ENCODE assay signal across 8 mouse cellular contexts in genomic region chr8:77492356-77493058, GRCm38 (mm10). TPM values are rescaled to one million over a fixed set of nuclear protein-coding genes. Genes with fewer than 3 reads are reported as not detected.
DNase-seq lines count a peak whose midpoint lies in the region; ATAC-seq and TF ChIP-seq lines count a peak whose summit lies in the region.

No protein-coding gene starts in this region.

- no peaks in the 10 kb centered on the region for H3K36me3 ChIP-seq in C2C12 (ENCODE audit: control insufficient read depth, insufficient read depth)
- no peaks in the 10 kb centered on the region for H3K36me3 ChIP-seq in heart, embryonic 14.5 days (ENCODE audit: control insufficient read depth, insufficient read depth, low read length)
- no peaks in the 10 kb centered on the region for H3K36me3 ChIP-seq in hindbrain, embryonic 10.5 days

- H3K27me3 ChIP-seq in C2C12 (ENCODE audit: control insufficient read depth, insufficient read depth, insufficient read length) = no peaks in the 10 kb centered on the region
- no peaks in the 10 kb centered on the region for H3K27me3 ChIP-seq in heart, embryonic 14.5 days (ENCODE audit: control insufficient read depth, insufficient read depth, low read length)
- H3K27me3 ChIP-seq in hindbrain, embryonic 10.5 days (ENCODE audit: insufficient read depth, poor library complexity, severe bottlenecking) = no peaks in the 10 kb centered on the region

- no peak for TF ChIP-seq CTCF in C2C12 (IDR thresholded peaks at IDR 0.05; ENCODE audit: control insufficient read depth, insufficient read depth, insufficient read length)

- peaks cover 56% of the 10 kb centered on the region for H3K79me3 ChIP-seq in C2C12 (ENCODE audit: low read depth)

- H3K9me3 ChIP-seq in heart, embryonic 14.5 days (ENCODE audit: control insufficient read depth, low read length) = no peaks in the 10 kb centered on the region
- H3K9me3 ChIP-seq in hindbrain, embryonic 10.5 days = no peaks in the 10 kb centered on the region

- 20% methylated on average over 5 of the region's 5 CpGs for WGBS in heart, embryonic 14.5 days
- 90% methylated on average over 5 of the region's 5 CpGs for WGBS in hindbrain, embryonic 10.5 days

- peak; percentile 71 for DNase-seq in NIH3T3 (ENCODE audit: low read depth)
- DNase-seq in liver = peak; percentile 65
- DNase-seq in retina, postnatal 1 day = no peak
- DNase-seq in hindbrain, embryonic 10.5 days (ENCODE audit: low spot score) = no peak
- no peak for DNase-seq in retina, embryonic 14.5 days (ENCODE audit: low spot score)
- no peak for DNase-seq in spleen, adult 18-20 months

- H3K4me3 ChIP-seq in C2C12 (ENCODE audit: insufficient read depth, poor library complexity, severe bottlenecking) = no peak overlapping the region
- no peak overlapping the region for H3K4me3 ChIP-seq in heart, embryonic 14.5 days (ENCODE audit: control insufficient read depth in 1 of 2, insufficient read depth in 1 of 2, low read depth in 1 of 2, low read length in 2 of 2)
- H3K4me3 ChIP-seq in hindbrain, embryonic 10.5 days = no peak overlapping the region

- H3K4me1 ChIP-seq in heart, embryonic 14.5 days (ENCODE audit: control insufficient read depth in 2 of 2, insufficient read depth in 2 of 2, low read length in 2 of 2) = peaks cover 44 to 90% of the 10 kb centered on the region in 2 experiments
- H3K4me1 ChIP-seq in hindbrain, embryonic 10.5 days (replicated peaks) = peaks cover 13% of the 10 kb centered on the region

- no peak overlapping the region for H3ac ChIP-seq in C2C12 (ENCODE audit: control insufficient read depth, insufficient read length, low read depth)

- peaks cover 89% of the 10 kb centered on the region for H3K79me2 ChIP-seq in C2C12 (ENCODE audit: control insufficient read depth, insufficient read depth)

- peak overlapping the region; percentile 47 for H3K4me2 ChIP-seq in heart, embryonic 14.5 days (ENCODE audit: low read length)

- peak; percentile 40; the same call in 1 of the 2 replicates for ATAC-seq in heart, embryonic 14.5 days (ENCODE audit: insufficient number of reproducible peaks, insufficient read depth, low FRiP score, low read depth)

- peak overlapping the region; percentile 93 to 94 for H3K27ac ChIP-seq in heart, embryonic 14.5 days (replicated peaks in 1 of 2; ENCODE audit: control insufficient read depth in 1 of 2, insufficient read depth in 1 of 2, low read depth in 2 of 2, low read length in 2 of 2)
- no peak overlapping the region for H3K27ac ChIP-seq in hindbrain, embryonic 10.5 days

- H3K9ac ChIP-seq in heart, embryonic 14.5 days (ENCODE audit: low read length) = no peak overlapping the region

TF ChIP-seq in C2C12, 6 proteins besides CTCF, POLR2A, EP300 and RAD21:
- TF ChIP-seq USF1 (IDR thresholded peaks at IDR 0.05; ENCODE audit: low read depth) = no peak
- peak; percentile 79 for TF ChIP-seq MYOD1 (IDR thresholded peaks at IDR 0.05; ENCODE audit: control insufficient read depth, insufficient read length, low read depth)
- TF ChIP-seq CEBPB (IDR thresholded peaks at IDR 0.05; ENCODE audit: low read depth) = peak; percentile 24

RNA-seq across cellular contexts. Expression of gene Arhgap10, which starts 25.2 kb away (rescaled TPM):
- polyA plus RNA-seq in C2C12 (2012; fragmentation: generic; extraction: Trizol) = 17.6 TPM
- 24.2 and 26.2 TPM in 2 replicates for polyA plus RNA-seq in heart, embryonic 14.5 days (2014; fragmentation: Nextera tagmentation; extraction: Ambion mirVana)
- polyA plus RNA-seq in hindbrain, embryonic 10.5 days (2016; fragmentation: Nextera tagmentation; extraction: Ambion mirVana) = 16.0 and 18.8 TPM in 2 replicates

RNA-seq across cellular contexts. Expression of gene Prmt9, which starts 56.7 kb away (rescaled TPM):
- polyA plus RNA-seq in C2C12 (2012; fragmentation: generic; extraction: Trizol) = 7.5 TPM
- polyA plus RNA-seq in heart, embryonic 14.5 days (2014; fragmentation: Nextera tagmentation; extraction: Ambion mirVana) = 14.7 and 16.7 TPM in 2 replicates
- 19.5 and 21.9 TPM in 2 replicates for polyA plus RNA-seq in hindbrain, embryonic 10.5 days (2016; fragmentation: Nextera tagmentation; extraction: Ambion mirVana)

Comparison
In these comparisons a context has a peak if more than half of its experiments do, and no peak if none do; other contexts are left out.
1. DNase-seq: peak in NIH3T3 (single experiment) and liver (single experiment); none in retina, postnatal 1 day (single experiment), hindbrain, embryonic 10.5 days (single experiment), retina, embryonic 14.5 days (single experiment) and spleen, adult 18-20 months (0 of 2).